Mouse (Mus musculus): ENCODE results near the gene Ugt1a8. TPM values are rescaled to one million over a fixed set of nuclear protein-coding genes. Genes with fewer than 3 reads are reported as not detected.
A peak's percentile ranks its signal among the peaks of the same experiment; 100 is the strongest.
"Not testable (repeated sequence)": the region's sequence is repeated elsewhere in the genome, so short reads cannot be mapped to it uniquely, and the experiment has no call there.

Ugt1a8 gene
- polyA plus RNA-seq, 1 experiment from 2014 or later = not detected

- not testable (repeated sequence) for H3K4me2 ChIP-seq (ENCODE audit: low read depth, low read length); H3K9me3 ChIP-seq (ENCODE audit: control insufficient read depth, low read length); H3K36me3 ChIP-seq (ENCODE audit: control insufficient read depth, insufficient read depth, low read length); H3K4me3 ChIP-seq (ENCODE audit: low read length); H3K27me3 ChIP-seq (ENCODE audit: control insufficient read depth, insufficient read depth, low read depth, low read length); H3K4me1 ChIP-seq (replicated peaks; ENCODE audit: control insufficient read depth, insufficient read depth, low read length); H3K27ac ChIP-seq (ENCODE audit: low read length); ATAC-seq (ENCODE audit: low read depth); H3K9ac ChIP-seq (ENCODE audit: low read length)
- WGBS = 70% methylated on average over 2 of the region's 2 CpGs
Measured at GRCm38 (mm10) chr1:88129091-88129490, 41.5 kb downstream of the Ugt1a8 start.

DNA sequence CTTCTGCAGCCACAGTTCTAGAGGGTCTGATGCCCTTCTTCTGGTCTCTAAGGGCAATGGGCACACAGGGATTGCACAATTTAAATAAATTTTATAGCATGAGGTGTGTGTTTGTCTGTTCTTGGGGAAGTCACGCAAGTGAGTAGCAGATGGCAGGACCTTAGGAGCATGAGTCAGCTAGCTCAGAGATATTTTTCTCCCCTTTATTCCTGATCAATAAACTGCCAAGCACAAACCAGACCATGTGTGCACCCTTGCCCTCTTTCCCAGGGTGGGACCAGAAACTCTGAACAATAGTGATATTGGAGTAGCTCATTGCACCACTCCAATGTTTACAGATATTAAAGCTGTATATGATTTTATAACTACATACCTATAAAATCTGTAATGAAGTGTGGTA is 42.6 kb downstream of the Ugt1a8 start:
- H3K36me3 ChIP-seq (ENCODE audit: control insufficient read depth, insufficient read depth, low read length); H3K4me3 ChIP-seq (ENCODE audit: low read length); H3K4me1 ChIP-seq (replicated peaks; ENCODE audit: control insufficient read depth, insufficient read depth, low read length); H3K9ac ChIP-seq (ENCODE audit: low read length); H3K9me3 ChIP-seq (ENCODE audit: control insufficient read depth, low read length); H3K27ac ChIP-seq (ENCODE audit: low read length); H3K4me2 ChIP-seq (ENCODE audit: low read depth, low read length); H3K27me3 ChIP-seq (ENCODE audit: control insufficient read depth, insufficient read depth, low read depth, low read length); ATAC-seq (ENCODE audit: low read depth): not testable (repeated sequence)
- 76% methylated on average over 1 of the region's 1 CpGs for WGBS

- H3K27ac ChIP-seq (ENCODE audit: low read length) = peak overlapping the region; percentile 75
- ATAC-seq (ENCODE audit: low read depth) = no peak
- H3K9ac ChIP-seq (ENCODE audit: low read length) = no peak overlapping the region
- no peaks in the 10 kb centered on the region for H3K27me3 ChIP-seq (ENCODE audit: control insufficient read depth, insufficient read depth, low read depth, low read length)
- WGBS = 61% methylated on average over 3 of the region's 3 CpGs
- H3K4me2 ChIP-seq (ENCODE audit: low read depth, low read length) = no peak overlapping the region
- H3K4me1 ChIP-seq (replicated peaks; ENCODE audit: control insufficient read depth, insufficient read depth, low read length) = peaks cover 4% of the 10 kb centered on the region; the same call in 1 of the 2 replicates
- no peaks in the 10 kb centered on the region for H3K36me3 ChIP-seq (ENCODE audit: control insufficient read depth, insufficient read depth, low read length)
- no peak overlapping the region for H3K4me3 ChIP-seq (ENCODE audit: low read length)
- no peaks in the 10 kb centered on the region for H3K9me3 ChIP-seq (ENCODE audit: control insufficient read depth, low read length)
Measured at GRCm38 (mm10) chr1:88133908-88134456, 46.4 kb downstream of the Ugt1a8 start.

GRCm38 (mm10) chr1:88134457-88135011 is 46.9 kb downstream of the Ugt1a8 start, which contains the start of gene Ugt1a6a:
Gene Ugt1a6a, plus strand, starts transcription at chr1:88134809.
- ATAC-seq (ENCODE audit: low read depth) = peak; percentile 70
- H3K4me1 ChIP-seq (replicated peaks; ENCODE audit: control insufficient read depth, insufficient read depth, low read length); H3K27me3 ChIP-seq (ENCODE audit: control insufficient read depth, insufficient read depth, low read depth, low read length); H3K36me3 ChIP-seq (ENCODE audit: control insufficient read depth, insufficient read depth, low read length); H3K9ac ChIP-seq (ENCODE audit: low read length); H3K4me3 ChIP-seq (ENCODE audit: low read length); H3K4me2 ChIP-seq (ENCODE audit: low read depth, low read length); H3K9me3 ChIP-seq (ENCODE audit: control insufficient read depth, low read length): not testable (repeated sequence)
- WGBS = 24% methylated on average over 4 of the region's 5 CpGs
- peak within 1 kb of the TSS; percentile 75 for H3K27ac ChIP-seq (ENCODE audit: low read length)

DNA sequence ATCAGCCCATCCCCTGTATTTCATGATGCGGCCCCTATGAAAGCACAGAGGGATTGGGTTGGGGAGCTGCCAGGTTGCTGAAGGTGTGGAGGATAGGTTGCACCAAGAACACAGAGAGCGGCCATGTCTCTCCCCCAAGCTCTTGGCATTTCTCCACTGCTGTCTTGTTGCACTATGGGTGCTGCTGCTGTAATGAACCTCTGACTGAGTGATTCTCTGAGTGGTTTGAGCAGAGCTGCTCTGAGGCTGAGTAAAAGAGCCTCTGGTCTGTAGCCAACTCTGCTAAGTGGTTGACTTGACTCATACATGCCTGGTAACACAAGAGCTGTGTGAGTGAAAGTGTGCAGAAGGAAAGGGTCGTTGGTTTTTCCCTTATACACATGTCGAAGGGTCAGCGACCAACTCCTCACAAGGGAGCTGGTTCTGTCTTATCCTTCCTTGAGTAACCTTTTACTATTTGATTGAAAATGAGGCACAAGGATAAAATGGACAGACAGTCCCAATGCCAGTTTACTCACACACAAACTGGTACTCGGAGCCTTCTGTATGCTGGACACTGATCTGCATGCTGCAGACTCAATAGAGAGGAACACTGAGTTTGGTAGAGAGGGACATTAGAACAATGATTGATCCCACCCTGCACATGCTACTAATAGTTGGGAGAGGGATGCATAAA is 47.8 kb downstream of the Ugt1a8 start:
- WGBS = 70% methylated on average over 5 of the region's 6 CpGs
- peak; percentile 72; the same call in 1 of the 2 replicates for ATAC-seq (ENCODE audit: low read depth)
- H3K36me3 ChIP-seq (ENCODE audit: control insufficient read depth, insufficient read depth, low read length); H3K4me1 ChIP-seq (replicated peaks; ENCODE audit: control insufficient read depth, insufficient read depth, low read length); H3K27ac ChIP-seq (ENCODE audit: low read length); H3K4me2 ChIP-seq (ENCODE audit: low read depth, low read length); H3K27me3 ChIP-seq (ENCODE audit: control insufficient read depth, insufficient read depth, low read depth, low read length); H3K9me3 ChIP-seq (ENCODE audit: control insufficient read depth, low read length); H3K4me3 ChIP-seq (ENCODE audit: low read length); H3K9ac ChIP-seq (ENCODE audit: low read length): not testable (repeated sequence)

DNA sequence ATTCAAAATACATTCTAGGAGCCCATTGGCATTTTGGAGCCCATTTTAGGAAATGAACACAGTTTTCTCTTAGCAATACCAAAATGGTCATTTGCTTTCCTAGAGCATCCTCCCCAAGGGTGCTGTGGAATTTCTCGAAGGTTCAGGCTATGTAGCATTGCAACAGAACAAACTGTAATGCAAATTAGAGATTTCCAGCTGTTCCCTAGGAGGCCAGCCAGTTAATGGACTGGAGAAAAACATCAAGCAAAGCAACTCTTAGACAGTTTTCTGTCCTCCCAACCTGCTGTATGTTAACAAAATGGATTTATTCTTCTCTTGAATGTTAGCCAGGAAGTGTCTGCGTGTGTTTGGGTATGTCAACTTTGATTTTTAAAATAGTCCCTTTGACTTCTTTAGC is 49.0 kb downstream of the Ugt1a8 start:
- Histone ChIP-seq H3K27me3 (ENCODE audit: control insufficient read depth, insufficient read depth, low read depth, low read length) (no peaks in the 10 kb centered on the region), H3K4me2 (ENCODE audit: low read depth, low read length) (no peak overlapping the region), H3K27ac (ENCODE audit: low read length) (no peak overlapping the region), H3K4me3 (ENCODE audit: low read length) (no peak overlapping the region), H3K4me1 (replicated peaks; ENCODE audit: control insufficient read depth, insufficient read depth, low read length) (peaks cover 4% of the 10 kb centered on the region; the same call in 1 of the 2 replicates), H3K9me3 (ENCODE audit: control insufficient read depth, low read length) (no peaks in the 10 kb centered on the region), H3K9ac (ENCODE audit: low read length) (no peak overlapping the region), H3K36me3 (ENCODE audit: control insufficient read depth, insufficient read depth, low read length) (no peaks in the 10 kb centered on the region)
- 65% methylated on average over 2 of the region's 2 CpGs for WGBS
- no peak for ATAC-seq (ENCODE audit: low read depth)

GRCm38 (mm10) chr1:88137264-88137663 is 49.7 kb downstream of the Ugt1a8 start:
- Histone ChIP-seq H3K36me3 (ENCODE audit: control insufficient read depth, insufficient read depth, low read length) (no peaks in the 10 kb centered on the region), H3K4me3 (ENCODE audit: low read length) (no peak overlapping the region), H3K9ac (ENCODE audit: low read length) (no peak overlapping the region), H3K4me1 (replicated peaks; ENCODE audit: control insufficient read depth, insufficient read depth, low read length) (peaks cover 4% of the 10 kb centered on the region; the same call in 1 of the 2 replicates), H3K27ac (ENCODE audit: low read length) (no peak overlapping the region), H3K9me3 (ENCODE audit: control insufficient read depth, low read length) (no peaks in the 10 kb centered on the region), H3K4me2 (ENCODE audit: low read depth, low read length) (no peak overlapping the region), H3K27me3 (ENCODE audit: control insufficient read depth, insufficient read depth, low read depth, low read length) (no peaks in the 10 kb centered on the region)
- ATAC-seq (ENCODE audit: low read depth) = no peak
- WGBS = 74% methylated on average over 3 of the region's 3 CpGs

DNA sequence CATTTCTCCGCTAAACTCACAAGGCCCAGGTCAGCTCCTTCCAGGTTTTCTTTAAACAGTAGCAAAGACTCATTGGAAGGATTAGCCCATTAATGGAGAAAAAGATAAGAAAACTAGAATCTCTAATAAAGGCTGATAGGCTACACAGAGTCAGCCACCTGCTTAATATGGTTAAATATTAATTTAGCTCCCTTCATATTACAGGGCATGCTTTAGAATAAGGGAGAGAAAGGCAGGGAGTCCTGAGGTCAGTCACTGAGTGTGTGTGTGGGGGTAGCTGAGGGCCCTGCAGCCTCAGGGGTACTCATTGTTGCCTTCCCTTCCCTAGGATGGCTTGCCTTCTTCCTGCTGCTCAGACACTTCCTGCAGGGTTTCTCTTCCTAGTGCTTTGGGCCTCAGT is 50.5 kb downstream of the Ugt1a8 start:
- WGBS = 70% methylated on average over 1 of the region's 1 CpGs
- no peak overlapping the region for H3K4me3 ChIP-seq (ENCODE audit: low read length)
- no peak for ATAC-seq (ENCODE audit: low read depth)

GRCm38 (mm10) chr1:88140492-88140891 is 52.9 kb downstream of the Ugt1a8 start:
- not testable (repeated sequence) for H3K9ac ChIP-seq (ENCODE audit: low read length); H3K4me2 ChIP-seq (ENCODE audit: low read depth, low read length); H3K27me3 ChIP-seq (ENCODE audit: control insufficient read depth, insufficient read depth, low read depth, low read length); H3K9me3 ChIP-seq (ENCODE audit: control insufficient read depth, low read length); H3K4me1 ChIP-seq (replicated peaks; ENCODE audit: control insufficient read depth, insufficient read depth, low read length); H3K4me3 ChIP-seq (ENCODE audit: low read length); H3K36me3 ChIP-seq (ENCODE audit: control insufficient read depth, insufficient read depth, low read length); H3K27ac ChIP-seq (ENCODE audit: low read length)
- 33% methylated on average over 1 of the region's 1 CpGs for WGBS
- peak; percentile 43; the same call in 1 of the 2 replicates for ATAC-seq (ENCODE audit: low read depth)

More for the DNA sequence above, 50.5 kb downstream of the Ugt1a8 start:
- Histone ChIP-seq H3K27ac (ENCODE audit: low read length) (no peak overlapping the region), H3K4me1 (replicated peaks; ENCODE audit: control insufficient read depth, insufficient read depth, low read length) (peaks cover 4% of the 10 kb centered on the region; the same call in 1 of the 2 replicates), H3K4me2 (ENCODE audit: low read depth, low read length) (no peak overlapping the region), H3K36me3 (ENCODE audit: control insufficient read depth, insufficient read depth, low read length) (no peaks in the 10 kb centered on the region), H3K27me3 (ENCODE audit: control insufficient read depth, insufficient read depth, low read depth, low read length) (no peaks in the 10 kb centered on the region), H3K9me3 (ENCODE audit: control insufficient read depth, low read length) (no peaks in the 10 kb centered on the region), H3K9ac (ENCODE audit: low read length) (no peak overlapping the region)

Measured in lung, embryonic 16.5 days (tissue).